Mouse (Mus musculus): Measurements from ENCODE around the gene Zcchc14. TPM values are rescaled to one million over a fixed set of nuclear protein-coding genes. Genes with fewer than 3 reads are reported as not detected.
"Not testable (repeated sequence)": the region's sequence is repeated elsewhere in the genome, so short reads cannot be mapped to it uniquely, and the experiment has no call there.

The Zcchc14 gene
- polyA plus RNA-seq, 1 experiment from 2014 or later: 19.9 TPM

DNA sequence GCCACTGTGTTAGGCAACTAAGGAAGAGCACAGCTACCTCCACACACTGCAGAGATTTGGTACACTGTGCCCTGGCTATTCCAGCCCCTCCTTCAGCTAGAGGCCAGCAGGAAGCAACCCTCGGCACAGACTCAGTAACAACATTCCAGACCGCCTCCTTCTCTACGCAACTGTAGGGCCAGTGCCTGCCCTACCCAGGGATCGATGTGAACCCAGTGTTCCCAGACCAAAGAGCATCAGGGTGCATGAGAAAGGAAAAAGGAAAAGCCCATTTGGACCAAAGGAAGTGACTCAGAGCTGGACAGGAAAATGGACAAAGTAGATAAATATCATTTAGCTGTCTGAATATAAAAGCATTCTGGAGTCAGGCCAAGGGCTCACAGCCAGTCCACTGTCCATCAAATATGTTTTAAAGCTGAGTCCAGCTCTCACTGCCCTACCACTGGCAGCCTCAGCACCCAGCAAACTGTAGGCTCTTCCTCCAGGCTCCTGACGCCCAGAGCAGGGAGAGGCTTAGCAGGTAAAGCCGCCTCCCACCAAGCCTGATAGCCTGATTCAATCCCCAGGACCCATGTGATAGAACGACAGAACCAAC, 33.2 kb downstream of the Zcchc14 start:
- no peak for ATAC-seq (ENCODE audit: insufficient number of reproducible peaks, insufficient read depth, low FRiP score, low TSS enrichment, low read depth)
- Histone ChIP-seq H3K36me3 (peaks cover 39% of the 10 kb centered on the region), H3K9me3 (no peaks in the 10 kb centered on the region), H3K4me1 (peaks cover 18% of the 10 kb centered on the region; the same call in 1 of the 2 replicates), H3K4me3 (no peak overlapping the region), H3K4me2 (no peak overlapping the region), H3K27me3 (no peaks in the 10 kb centered on the region), H3K27ac (no peak overlapping the region), H3K9ac (no peak overlapping the region)
- WGBS: 73% methylated on average over 7 of the region's 7 CpGs

GRCm38 (mm10) chr8:121613419-121613818, 39.3 kb downstream of the Zcchc14 start:
- H3K27me3 ChIP-seq: no peaks in the 10 kb centered on the region
- peaks cover 67% of the 10 kb centered on the region for H3K36me3 ChIP-seq
- no peaks in the 10 kb centered on the region for H3K9me3 ChIP-seq
- ATAC-seq (ENCODE audit: insufficient number of reproducible peaks, insufficient read depth, low FRiP score, low TSS enrichment, low read depth): no peak
- H3K4me2 ChIP-seq: no peak overlapping the region
- no peak overlapping the region for H3K4me3 ChIP-seq
- H3K27ac ChIP-seq: no peak overlapping the region
- no peaks in the 10 kb centered on the region for H3K4me1 ChIP-seq
- no peak overlapping the region for H3K9ac ChIP-seq

- Histone ChIP-seq H3K27me3 (no peaks in the 10 kb centered on the region), H3K36me3 (peaks cover 69% of the 10 kb centered on the region), H3K9ac (no peak overlapping the region), H3K9me3 (no peaks in the 10 kb centered on the region), H3K4me3 (no peak overlapping the region), H3K4me1 (no peaks in the 10 kb centered on the region), H3K4me2 (no peak overlapping the region), H3K27ac (no peak overlapping the region)
- 91% methylated on average over 11 of the region's 11 CpGs for WGBS
- ATAC-seq (ENCODE audit: insufficient number of reproducible peaks, insufficient read depth, low FRiP score, low TSS enrichment, low read depth): no peak
These were observed 42.8 kb downstream of the Zcchc14 start for GRCm38 (mm10) chr8:121609916-121610315.

DNA sequence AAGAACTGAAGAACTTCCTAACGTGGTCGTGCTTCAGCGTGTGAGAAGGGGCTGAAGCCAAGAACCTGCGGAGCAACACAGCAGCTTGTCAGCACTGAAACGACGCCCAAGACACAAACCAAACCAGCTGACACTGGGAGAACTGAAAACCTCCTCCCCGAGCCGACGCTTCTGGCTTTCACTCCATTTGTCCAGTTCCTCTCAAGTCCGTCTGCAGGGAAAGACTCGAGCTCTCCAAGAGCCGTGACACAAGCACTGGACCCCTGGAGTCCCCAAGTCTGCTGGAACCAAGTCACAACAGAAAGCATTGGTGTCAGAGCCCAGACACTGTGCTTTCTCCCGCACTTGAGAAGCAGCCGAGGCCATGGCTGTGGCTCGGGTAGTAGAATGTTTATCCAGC, 43.5 kb downstream of the Zcchc14 start:
- H3K27me3 ChIP-seq: no peaks in the 10 kb centered on the region
- 93% methylated on average over 15 of the region's 15 CpGs for WGBS
- H3K36me3 ChIP-seq: peaks cover 73% of the 10 kb centered on the region

GRCm38 (mm10) chr8:121607661-121608060, 45.0 kb downstream of the Zcchc14 start:
- Histone ChIP-seq H3K4me2 (no peak overlapping the region), H3K9me3 (no peaks in the 10 kb centered on the region), H3K4me1 (no peaks in the 10 kb centered on the region), H3K36me3 (peaks cover 88% of the 10 kb centered on the region), H3K4me3 (no peak overlapping the region), H3K9ac (no peak overlapping the region), H3K27ac (no peak overlapping the region), H3K27me3 (no peaks in the 10 kb centered on the region)
- 91% methylated on average over 5 of the region's 5 CpGs for WGBS
- no peak for ATAC-seq (ENCODE audit: insufficient number of reproducible peaks, insufficient read depth, low FRiP score, low TSS enrichment, low read depth)

More for the DNA sequence above, 43.5 kb downstream of the Zcchc14 start:
- ATAC-seq (ENCODE audit: insufficient number of reproducible peaks, insufficient read depth, low FRiP score, low TSS enrichment, low read depth): no peak
- Histone ChIP-seq H3K4me1 (no peaks in the 10 kb centered on the region), H3K4me3 (no peak overlapping the region), H3K4me2 (no peak overlapping the region), H3K9me3 (no peaks in the 10 kb centered on the region), H3K9ac (no peak overlapping the region), H3K27ac (no peak overlapping the region)

GRCm38 (mm10) chr8:121603801-121604200, 48.9 kb downstream of the Zcchc14 start:
- H3K9ac ChIP-seq: no peak overlapping the region
- H3K36me3 ChIP-seq: peaks cover 96% of the 10 kb centered on the region
- H3K4me1 ChIP-seq: no peaks in the 10 kb centered on the region
- no peaks in the 10 kb centered on the region for H3K9me3 ChIP-seq
- H3K27me3 ChIP-seq: no peaks in the 10 kb centered on the region
- no peak overlapping the region for H3K4me2 ChIP-seq
- H3K27ac ChIP-seq: no peak overlapping the region
- 93% methylated on average over 12 of the region's 12 CpGs for WGBS
- ATAC-seq (ENCODE audit: insufficient number of reproducible peaks, insufficient read depth, low FRiP score, low TSS enrichment, low read depth): no peak
- no peak overlapping the region for H3K4me3 ChIP-seq

GRCm38 (mm10) chr8:121602860-121603259, 49.8 kb downstream of the Zcchc14 start:
- H3K27ac ChIP-seq: no peak overlapping the region
- H3K36me3 ChIP-seq: peaks cover 92% of the 10 kb centered on the region
- no peaks in the 10 kb centered on the region for H3K4me1 ChIP-seq
- WGBS: 26% methylated on average over 3 of the region's 3 CpGs
- no peak overlapping the region for H3K4me2 ChIP-seq
- H3K9ac ChIP-seq: no peak overlapping the region
- no peaks in the 10 kb centered on the region for H3K9me3 ChIP-seq
- H3K4me3 ChIP-seq: no peak overlapping the region
- ATAC-seq (ENCODE audit: insufficient number of reproducible peaks, insufficient read depth, low FRiP score, low TSS enrichment, low read depth): no peak
- H3K27me3 ChIP-seq: no peaks in the 10 kb centered on the region

DNA sequence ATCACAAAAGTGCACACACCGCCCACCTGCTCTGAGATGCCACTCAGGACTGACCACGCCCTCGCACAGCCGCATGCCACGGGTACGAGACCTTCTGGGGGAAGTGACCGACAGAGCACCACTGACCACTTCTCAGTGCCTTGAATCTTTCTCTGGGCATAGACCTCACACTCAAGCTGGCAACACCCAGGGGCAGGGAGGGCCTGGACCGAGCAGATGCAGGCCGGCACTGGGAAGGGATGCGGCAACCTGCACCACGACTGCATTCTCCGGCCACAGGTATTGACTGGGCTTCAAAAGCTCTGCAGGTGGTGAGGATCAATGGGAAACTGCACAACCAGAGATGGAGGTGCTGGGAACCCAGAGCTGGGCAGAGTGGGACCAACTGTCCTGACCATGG, 50.3 kb downstream of the Zcchc14 start:
- Histone ChIP-seq H3K9me3 (no peaks in the 10 kb centered on the region), H3K4me2 (no peak overlapping the region), H3K4me1 (no peaks in the 10 kb centered on the region), H3K27ac (no peak overlapping the region; the same call in 1 of the 2 replicates), H3K4me3 (no peak overlapping the region), H3K36me3 (peaks cover 92% of the 10 kb centered on the region), H3K9ac (no peak overlapping the region), H3K27me3 (no peaks in the 10 kb centered on the region)
- 95% methylated on average over 12 of the region's 12 CpGs for WGBS
- no peak for ATAC-seq (ENCODE audit: insufficient number of reproducible peaks, insufficient read depth, low FRiP score, low TSS enrichment, low read depth)

- H3K27ac ChIP-seq: no peak overlapping the region
- H3K9me3 ChIP-seq: no peaks in the 10 kb centered on the region
- H3K4me3 ChIP-seq: no peak overlapping the region
- no peak overlapping the region for H3K4me2 ChIP-seq
- no peak overlapping the region for H3K9ac ChIP-seq
- WGBS: 91% methylated on average over 14 of the region's 14 CpGs
- H3K4me1 ChIP-seq: no peaks in the 10 kb centered on the region
- no peaks in the 10 kb centered on the region for H3K27me3 ChIP-seq
- no peak for ATAC-seq (ENCODE audit: insufficient number of reproducible peaks, insufficient read depth, low FRiP score, low TSS enrichment, low read depth)
- H3K36me3 ChIP-seq: peaks cover 88% of the 10 kb centered on the region
These were observed 52.9 kb downstream of the Zcchc14 start for GRCm38 (mm10) chr8:121599842-121600241.

GRCm38 (mm10) chr8:121598892-121599291, 53.8 kb downstream of the Zcchc14 start:
- 29% methylated on average over 7 of the region's 7 CpGs for WGBS
- Histone ChIP-seq H3K4me1 (no peaks in the 10 kb centered on the region), H3K4me3 (no peak overlapping the region), H3K9me3 (no peaks in the 10 kb centered on the region), H3K27me3 (no peaks in the 10 kb centered on the region), H3K27ac (no peak overlapping the region), H3K9ac (no peak overlapping the region), H3K4me2 (no peak overlapping the region), H3K36me3 (peaks cover 88% of the 10 kb centered on the region)
- peak; percentile 74 for ATAC-seq (ENCODE audit: insufficient number of reproducible peaks, insufficient read depth, low FRiP score, low TSS enrichment, low read depth)

GRCm38 (mm10) chr8:121598190-121598589, 54.5 kb downstream of the Zcchc14 start:
- Histone ChIP-seq H3K9ac (no peak overlapping the region), H3K27me3 (no peaks in the 10 kb centered on the region), H3K9me3 (no peaks in the 10 kb centered on the region), H3K4me1 (no peaks in the 10 kb centered on the region), H3K36me3 (peaks cover 88% of the 10 kb centered on the region), H3K4me3 (no peak overlapping the region), H3K27ac (no peak overlapping the region), H3K4me2 (no peak overlapping the region)
- no peak for ATAC-seq (ENCODE audit: insufficient number of reproducible peaks, insufficient read depth, low FRiP score, low TSS enrichment, low read depth)
- WGBS: 91% methylated on average over 7 of the region's 7 CpGs

DNA sequence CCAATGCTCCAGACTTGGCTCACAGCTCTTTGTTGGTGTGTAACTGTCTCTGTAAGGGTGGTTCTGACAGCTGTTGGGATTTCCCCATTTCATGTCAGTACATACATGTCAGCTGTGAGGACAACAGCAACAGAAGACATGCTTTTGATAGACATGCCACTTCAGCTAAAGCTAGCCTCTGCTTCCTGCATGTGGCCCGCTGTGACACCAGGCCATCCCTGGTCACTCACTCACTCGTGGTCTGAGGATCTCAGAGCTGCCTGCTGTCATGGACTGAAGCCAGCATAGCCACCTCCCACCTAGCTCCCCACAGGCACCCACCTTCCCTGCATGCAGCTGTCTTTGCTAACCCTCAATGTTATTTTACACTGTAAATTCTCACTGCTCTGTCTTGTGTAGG, 55.2 kb downstream of the Zcchc14 start:
- peaks cover 82% of the 10 kb centered on the region for H3K36me3 ChIP-seq
- H3K27me3 ChIP-seq; H3K27ac ChIP-seq; H3K4me1 ChIP-seq; ATAC-seq (ENCODE audit: insufficient number of reproducible peaks, insufficient read depth, low FRiP score, low TSS enrichment, low read depth); H3K4me3 ChIP-seq; H3K9ac ChIP-seq; H3K9me3 ChIP-seq; H3K4me2 ChIP-seq: not testable (repeated sequence)
- WGBS: 80% methylated on average over 2 of the region's 2 CpGs
